ENCODE assay signal across 8 mouse cellular contexts in the genomic region with DNA sequence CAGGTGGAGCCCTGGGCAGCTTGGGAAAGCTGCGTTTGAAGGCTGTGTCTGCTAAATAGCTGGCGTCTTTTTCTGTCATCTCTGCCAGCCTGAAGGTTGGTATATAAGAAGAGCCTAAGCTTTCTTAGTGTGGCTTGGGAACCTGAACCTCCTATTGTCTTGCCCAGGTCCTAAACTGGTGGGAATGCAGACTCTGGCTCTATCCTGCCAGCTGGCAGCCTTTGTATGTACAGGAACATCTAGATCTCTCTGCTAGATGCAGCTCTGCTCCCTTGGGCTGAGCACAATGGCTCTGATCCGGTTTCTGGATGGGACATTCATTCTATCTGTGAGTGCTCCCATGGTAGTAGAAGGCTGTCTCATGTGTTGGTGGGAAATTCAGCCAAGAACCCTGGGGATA. TPM values are rescaled to one million over a fixed set of nuclear protein-coding genes. Genes with fewer than 3 reads are reported as not detected.
DNase-seq lines count a peak whose midpoint lies in the region; ATAC-seq and TF ChIP-seq lines count a peak whose summit lies in the region.

No protein-coding gene starts in this region.

- H3K27me3 ChIP-seq in lung, postnatal 0 days (replicated peaks; ENCODE audit: insufficient read depth, low read length): no peaks in the 10 kb centered on the region; the same call in 1 of the 2 replicates
- H3K27me3 ChIP-seq in heart, embryonic 11.5 days (ENCODE audit: control insufficient read depth, insufficient read depth, low read length): peaks cover 1% of the 10 kb centered on the region; the same call in 1 of the 2 replicates
- peaks cover 13% of the 10 kb centered on the region for H3K27me3 ChIP-seq in limb, embryonic 13.5 days
- H3K27me3 ChIP-seq in stomach, postnatal 0 days (ENCODE audit: control insufficient read depth, insufficient read depth, low read length): no peaks in the 10 kb centered on the region

- WGBS in lung, postnatal 0 days: 54% methylated on average over 3 of the region's 3 CpGs
- 63% methylated on average over 3 of the region's 3 CpGs for WGBS in heart, embryonic 11.5 days (ENCODE audit: insufficient replicate concordance)
- 53% methylated on average over 3 of the region's 3 CpGs for WGBS in limb, embryonic 13.5 days
- WGBS in stomach, postnatal 0 days: 41% methylated on average over 3 of the region's 3 CpGs

- TF ChIP-seq CTCF in lung, postnatal 0 days (IDR thresholded peaks at IDR 0.05): no peak
- TF ChIP-seq CTCF in stomach, postnatal 0 days (IDR thresholded peaks at IDR 0.05; ENCODE audit: low read depth): no peak

- H3K4me1 ChIP-seq in lung, postnatal 0 days (ENCODE audit: insufficient read depth, low read depth, low read length): no peaks in the 10 kb centered on the region
- peaks cover 28% of the 10 kb centered on the region for H3K4me1 ChIP-seq in heart, embryonic 11.5 days (ENCODE audit: control insufficient read depth, insufficient read depth, low read length)
- H3K4me1 ChIP-seq in limb, embryonic 13.5 days: peaks cover 72% of the 10 kb centered on the region
- H3K4me1 ChIP-seq in stomach, postnatal 0 days (replicated peaks; ENCODE audit: control insufficient read depth, insufficient read depth): peaks cover 12% of the 10 kb centered on the region

- H3K36me3 ChIP-seq in lung, postnatal 0 days (ENCODE audit: insufficient read depth, low read length): no peaks in the 10 kb centered on the region
- H3K36me3 ChIP-seq in heart, embryonic 11.5 days (ENCODE audit: control insufficient read depth, insufficient read depth, low read length): no peaks in the 10 kb centered on the region
- H3K36me3 ChIP-seq in limb, embryonic 13.5 days: peaks cover 15% of the 10 kb centered on the region
- H3K36me3 ChIP-seq in stomach, postnatal 0 days (ENCODE audit: control insufficient read depth, insufficient read depth, low read length): no peaks in the 10 kb centered on the region

- no peak overlapping the region for H3K9ac ChIP-seq in lung, postnatal 0 days (replicated peaks; ENCODE audit: low read depth)
- H3K9ac ChIP-seq in heart, embryonic 11.5 days (ENCODE audit: low read depth, low read length): peak overlapping the region; percentile 84
- H3K9ac ChIP-seq in limb, embryonic 13.5 days: peak overlapping the region; percentile 85
- H3K9ac ChIP-seq in stomach, postnatal 0 days (ENCODE audit: low read length): peak overlapping the region; percentile 38; the same call in 1 of the 2 replicates

- TF ChIP-seq EP300 in lung, postnatal 0 days (IDR thresholded peaks at IDR 0.05): no peak
- TF ChIP-seq EP300 in stomach, postnatal 0 days (optimal IDR thresholded peaks at IDR 0.05): no peak

- ATAC-seq in lung, postnatal 0 days: no peak
- no peak for ATAC-seq in heart, embryonic 11.5 days (replicated peaks; ENCODE audit: insufficient number of reproducible peaks, low FRiP score, low TSS enrichment)
- ATAC-seq in limb, embryonic 13.5 days (ENCODE audit: low FRiP score, low read depth): no peak
- no peak for ATAC-seq in stomach, postnatal 0 days (ENCODE audit: low FRiP score, low TSS enrichment)

- peak overlapping the region; percentile 36 for H3K4me3 ChIP-seq in lung, postnatal 0 days (ENCODE audit: low read depth, low read length)
- peak overlapping the region; percentile 54 for H3K4me3 ChIP-seq in heart, embryonic 11.5 days (ENCODE audit: low read depth, low read length)
- H3K4me3 ChIP-seq in limb, embryonic 13.5 days: peak overlapping the region; percentile 71
- 0 out of 2 replicates have a peak overlapping the region, but pooled peaks have one; percentile 10 for H3K4me3 ChIP-seq in stomach, postnatal 0 days (ENCODE audit: low read depth, low read length)

- peak overlapping the region; percentile 48 for H3K4me2 ChIP-seq in lung, postnatal 0 days (replicated peaks; ENCODE audit: low read depth, low read length)
- peak overlapping the region; percentile 64 for H3K4me2 ChIP-seq in heart, embryonic 11.5 days
- H3K4me2 ChIP-seq in limb, embryonic 13.5 days (replicated peaks): peak overlapping the region; percentile 66
- peak overlapping the region; percentile 65 for H3K4me2 ChIP-seq in stomach, postnatal 0 days (replicated peaks; ENCODE audit: low read depth)

- no peaks in the 10 kb centered on the region for H3K9me3 ChIP-seq in lung, postnatal 0 days (ENCODE audit: low read length)
- H3K9me3 ChIP-seq in heart, embryonic 11.5 days (replicated peaks; ENCODE audit: control insufficient read depth, low read length): no peaks in the 10 kb centered on the region
- no peaks in the 10 kb centered on the region for H3K9me3 ChIP-seq in limb, embryonic 13.5 days
- no peaks in the 10 kb centered on the region for H3K9me3 ChIP-seq in stomach, postnatal 0 days (ENCODE audit: control insufficient read depth, low read length)

- H3K27ac ChIP-seq in lung, postnatal 0 days (ENCODE audit: low read length): no peak overlapping the region
- H3K27ac ChIP-seq in heart, embryonic 11.5 days (ENCODE audit: low read depth, low read length): peak overlapping the region; percentile 50; the same call in 1 of the 2 replicates
- peak overlapping the region; percentile 22; the same call in 1 of the 2 replicates for H3K27ac ChIP-seq in limb, embryonic 13.5 days
- no peak overlapping the region for H3K27ac ChIP-seq in stomach, postnatal 0 days (replicated peaks)

- no peak for DNase-seq in lung, postnatal 0 days (ENCODE audit: low spot score)
- DNase-seq in lung, postnatal 14 days: no peak
- DNase-seq in stomach, postnatal 0 days (ENCODE audit: low spot score): no peak
- DNase-seq in cerebellum, postnatal 4 days (ENCODE audit: low spot score in 2 of 2): no peak
- no peak for DNase-seq in urinary bladder, postnatal 36 days (ENCODE audit: low spot score in 2 of 2)
- no peak for DNase-seq in layer of hippocampus, adult 9-11 months

RNA-seq across cellular contexts. Expression of a gene that starts 2.9 kb away (rescaled TPM):
- 38.4 and 54.8 TPM in 2 replicates for polyA plus RNA-seq in lung, postnatal 0 days (2015; fragmentation: Nextera tagmentation; extraction: Ambion mirVana)
- 45.3 and 50.2 TPM in 2 replicates for polyA plus RNA-seq in heart, embryonic 11.5 days (2014; fragmentation: Nextera tagmentation; extraction: Ambion mirVana)
- 40.5 and 41.7 TPM in 2 replicates for polyA plus RNA-seq in limb, embryonic 13.5 days (2015; fragmentation: Nextera tagmentation; extraction: Ambion mirVana)
- 14.6 and 15.6 TPM in 2 replicates for polyA plus RNA-seq in stomach, postnatal 0 days (2015; fragmentation: Nextera tagmentation; extraction: Ambion mirVana)

RNA-seq across cellular contexts. Expression of a gene that starts 53.5 kb away (rescaled TPM):
- polyA plus RNA-seq in lung, postnatal 0 days (2015; fragmentation: Nextera tagmentation; extraction: Ambion mirVana): 4.6 and 5.7 TPM in 2 replicates
- polyA plus RNA-seq in heart, embryonic 11.5 days (2014; fragmentation: Nextera tagmentation; extraction: Ambion mirVana): not detected in 2 replicates
- polyA plus RNA-seq in limb, embryonic 13.5 days (2015; fragmentation: Nextera tagmentation; extraction: Ambion mirVana): 0.10 and 0.47 TPM in 2 replicates
- polyA plus RNA-seq in stomach, postnatal 0 days (2015; fragmentation: Nextera tagmentation; extraction: Ambion mirVana): 0.06 TPM in 1 of 2 replicates, not detected in the other

Comparison
In these comparisons a context has a peak if more than half of its experiments do, and no peak if none do; other contexts are left out.
1. H3K27ac ChIP-seq: peak in heart, embryonic 11.5 days (single experiment) and limb, embryonic 13.5 days (single experiment); none in lung, postnatal 0 days (single experiment) and stomach, postnatal 0 days (single experiment).
2. H3K4me3 ChIP-seq: peak in every context shown above with its lines; median percentile 71 in limb, embryonic 13.5 days; 54 in heart, embryonic 11.5 days; 36 in lung, postnatal 0 days; 10 in stomach, postnatal 0 days.
3. Peak in every context shown above with its lines, with median percentiles within 50 percentile points of each other: H3K4me2 ChIP-seq.